Mouse (Mus musculus) cerebellum, adult 18-20 months (tissue): ENCODE measurements around the gene Bmpr1b.

Source experiments
- DNase-seq, 2 experiments: peaks; one replicate each; pipeline ENCODE4 v3.0.0; 2021

Bmpr1b gene

DNA sequence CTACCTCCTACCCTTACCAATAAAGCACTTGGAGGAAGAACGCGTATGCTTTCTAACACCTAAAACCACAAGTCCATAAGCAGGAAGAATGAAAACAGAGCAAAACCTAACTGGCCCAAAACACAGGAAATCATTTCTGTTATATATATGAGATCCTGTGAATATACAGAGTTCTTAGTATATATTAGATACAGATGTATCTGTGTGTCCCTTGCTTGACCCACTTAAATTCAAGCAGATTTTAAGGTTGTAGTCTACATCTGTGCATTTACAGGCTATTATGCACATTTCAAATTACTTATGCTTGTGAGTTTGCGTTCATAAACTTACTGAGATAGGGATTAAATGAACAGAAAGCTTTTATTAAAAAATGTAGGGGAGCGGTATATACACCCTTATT lies 271.5 kb downstream of the Bmpr1b start:
- no peak for DNase-seq

GRCm38 (mm10) chr3:141896870-141897554 lies 272.2 kb downstream of the Bmpr1b start:
- no peak for DNase-seq

DNA sequence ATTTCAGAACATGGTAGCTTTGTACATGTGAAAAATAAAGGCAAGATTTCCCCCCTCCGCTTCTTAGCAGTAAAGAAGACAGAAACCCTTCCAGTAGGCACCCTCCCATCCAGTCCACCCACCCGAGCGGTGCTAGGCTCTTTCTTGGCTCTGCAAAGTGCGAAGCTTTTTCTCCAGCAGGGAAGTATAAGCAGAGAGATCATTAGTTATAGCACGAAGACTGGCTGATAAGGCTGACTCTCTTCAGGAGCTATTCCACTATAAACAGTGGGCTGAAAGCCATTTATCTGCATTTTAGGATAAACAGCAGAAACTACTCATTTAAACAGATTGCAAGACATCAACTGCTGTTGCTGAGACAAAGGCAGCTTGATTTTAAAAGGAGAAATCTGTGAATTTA lies 274.1 kb downstream of the Bmpr1b start:
- DNase-seq: no peak

DNA sequence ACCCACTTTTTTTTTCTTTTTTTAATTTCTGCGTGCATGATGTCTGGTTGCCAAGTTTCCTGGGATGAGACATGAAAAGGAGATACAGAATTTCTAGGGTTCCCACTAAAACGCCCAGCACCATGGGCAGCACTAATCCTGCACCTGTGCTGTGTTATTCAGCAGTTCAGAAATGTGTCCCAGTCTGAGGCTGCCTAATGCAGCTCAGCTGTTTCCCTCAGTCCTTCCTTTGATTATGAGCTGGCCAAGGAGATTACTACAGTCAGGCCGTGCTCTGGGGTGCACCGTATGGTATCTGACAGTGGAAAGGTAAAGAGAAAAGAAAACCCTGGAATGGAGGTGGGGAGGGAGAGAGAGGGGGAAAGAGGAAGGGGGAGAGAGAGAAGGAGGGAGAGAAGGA lies 278.6 kb downstream of the Bmpr1b start:
- DNase-seq: no peak

DNA sequence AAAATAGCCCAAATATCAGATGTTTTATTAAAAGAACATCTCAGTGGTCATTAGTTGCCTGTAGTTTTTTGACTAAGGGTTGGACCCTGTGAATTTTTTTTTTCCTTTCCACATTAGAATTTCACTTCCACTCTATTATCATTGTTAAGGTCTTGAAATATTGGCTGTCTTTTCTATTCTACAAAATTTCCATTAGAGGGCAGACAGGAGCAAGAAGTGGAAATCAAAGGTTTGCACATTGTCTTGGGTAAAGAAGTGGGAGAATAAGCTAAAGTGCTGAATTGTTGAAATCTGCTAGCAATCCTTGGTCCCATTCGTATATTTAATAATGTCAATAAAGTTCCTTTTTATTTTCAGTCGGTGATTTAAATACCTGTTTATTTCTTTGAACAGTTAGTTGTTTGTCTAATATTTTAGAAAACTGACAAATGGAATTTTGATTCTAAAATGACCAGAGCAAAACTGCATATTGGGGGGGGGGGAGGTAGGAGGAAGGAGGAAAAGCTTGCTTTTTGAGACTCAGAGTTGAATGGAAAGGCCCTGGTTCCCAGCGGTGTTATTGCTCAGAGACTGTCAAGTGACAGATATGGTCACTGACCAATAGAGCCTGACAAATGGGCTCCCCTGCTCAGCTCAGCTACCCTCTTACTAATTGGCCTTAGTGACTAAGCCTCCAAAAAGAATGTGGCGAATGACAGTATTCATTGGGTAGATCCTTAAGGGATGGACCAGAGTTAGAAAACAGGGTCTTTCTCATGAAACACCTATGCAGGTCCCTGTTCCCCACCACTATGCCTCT lies 281.6 kb downstream of the Bmpr1b start:
- no peak for DNase-seq

GRCm38 (mm10) chr3:141884190-141884589 lies 285.0 kb downstream of the Bmpr1b start:
- no peak for DNase-seq

GRCm38 (mm10) chr3:141882496-141882895 lies 286.7 kb downstream of the Bmpr1b start:
- DNase-seq: no peak

GRCm38 (mm10) chr3:141872337-141873042 lies 296.7 kb downstream of the Bmpr1b start:
- DNase-seq: no peak

GRCm38 (mm10) chr3:141871805-141872204 lies 297.4 kb downstream of the Bmpr1b start:
- no peak for DNase-seq

DNA sequence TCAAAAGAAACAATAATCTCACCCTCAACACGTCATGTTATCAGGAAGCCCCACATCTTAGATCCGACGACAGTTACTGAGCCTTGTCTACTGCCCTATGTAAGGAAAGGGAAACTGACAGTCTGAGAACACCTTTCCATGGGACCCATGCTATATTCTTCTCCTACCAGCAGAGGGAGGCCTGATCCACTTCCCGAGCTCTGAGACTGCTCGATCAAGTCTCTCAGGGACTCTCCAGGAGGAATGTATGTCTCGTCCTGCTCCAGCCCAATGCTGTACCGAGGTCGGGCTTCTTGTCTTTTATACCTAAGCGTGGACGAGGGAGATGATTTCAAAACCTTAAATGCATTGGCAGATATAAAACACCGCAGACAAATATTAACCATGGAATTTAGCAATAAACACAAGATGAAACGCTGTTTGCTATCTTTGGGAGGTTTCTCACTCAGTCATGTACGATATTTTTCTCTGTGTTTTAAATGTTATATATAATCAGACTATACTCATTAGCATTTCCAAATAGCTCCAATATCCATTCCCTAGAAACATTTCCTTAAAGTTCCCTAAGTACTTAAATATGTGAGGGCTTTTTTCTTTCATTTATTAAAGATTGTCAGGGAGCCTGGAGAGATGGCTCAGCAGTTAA lies 306.3 kb downstream of the Bmpr1b start:
- peak; percentile 45 to 51 for DNase-seq

- no peak for DNase-seq
Measured at GRCm38 (mm10) chr3:141857123-141857522, 312.1 kb downstream of the Bmpr1b start.

DNA sequence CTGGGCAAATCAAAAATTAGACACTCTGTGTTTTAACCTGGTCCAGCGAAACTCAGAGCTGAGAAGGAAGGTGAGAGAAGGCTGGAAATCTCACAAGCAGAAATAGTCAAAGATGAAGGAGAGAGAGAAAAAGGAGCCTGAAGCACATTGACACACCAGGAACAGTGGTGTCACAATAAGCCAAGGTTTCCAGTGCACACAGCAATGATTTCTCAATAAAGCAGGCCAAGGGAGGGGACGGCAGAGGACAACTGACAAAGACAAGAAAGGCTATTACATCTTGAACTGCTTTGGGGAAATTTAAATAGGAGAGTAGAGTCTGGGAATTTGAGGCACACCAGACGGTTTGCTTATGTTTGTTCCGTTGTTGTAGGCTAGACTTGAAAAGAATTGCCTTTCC lies 314.9 kb downstream of the Bmpr1b start:
- DNase-seq: no peak

DNA sequence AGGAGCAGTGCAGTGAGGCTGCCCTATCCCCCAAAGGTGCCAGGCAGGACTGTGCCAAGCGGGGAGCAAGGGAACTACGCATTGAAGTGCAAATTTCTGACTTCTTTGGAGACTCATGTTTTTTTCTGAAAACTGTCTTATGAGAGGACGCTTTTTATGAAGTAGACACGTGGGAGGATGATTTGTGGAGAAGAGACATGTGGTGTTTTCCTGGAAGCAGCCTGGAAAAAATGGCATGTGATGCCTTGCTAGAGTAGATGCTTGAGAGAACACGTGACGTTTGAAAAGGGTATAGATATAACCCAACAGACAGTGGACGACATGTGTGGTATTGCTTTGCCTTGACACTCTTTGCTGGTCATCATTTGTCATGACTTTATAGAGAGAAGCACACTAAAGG lies 319.1 kb downstream of the Bmpr1b start:
- DNase-seq: no peak

DNA sequence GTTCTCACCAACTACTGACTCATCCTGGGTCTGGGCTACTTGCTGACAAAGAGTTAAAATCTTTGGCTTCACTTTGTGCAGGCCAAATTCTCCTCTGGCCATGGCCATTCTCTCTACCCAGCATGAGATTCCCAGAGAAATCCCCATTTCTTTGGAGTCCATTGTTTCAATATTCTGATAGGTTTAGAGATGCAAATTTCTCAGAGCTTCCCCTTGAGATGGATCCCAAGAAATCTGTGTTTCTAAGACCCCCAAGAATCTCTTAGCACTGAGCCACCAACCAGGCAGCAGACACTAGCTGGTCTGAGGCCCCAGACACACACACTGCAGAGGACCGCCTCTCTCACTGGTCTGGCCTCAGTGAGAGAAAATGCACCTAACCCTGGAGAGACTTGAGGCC lies 320.0 kb downstream of the Bmpr1b start:
- DNase-seq: no peak

GRCm38 (mm10) chr3:141838864-141839263 lies 330.4 kb downstream of the Bmpr1b start:
- peak; percentile 56 to 63 for DNase-seq

- DNase-seq: peak; percentile 79 to 82
Measured at GRCm38 (mm10) chr3:141831135-141831534, 338.1 kb downstream of the Bmpr1b start.

GRCm38 (mm10) chr3:141828301-141828700 lies 340.9 kb downstream of the Bmpr1b start:
- peak in 1 of 2 experiments; percentile 33 for DNase-seq

GRCm38 (mm10) chr3:141819331-141819941 lies 349.8 kb downstream of the Bmpr1b start:
- peak in 1 of 2 experiments; percentile 34 for DNase-seq

DNA sequence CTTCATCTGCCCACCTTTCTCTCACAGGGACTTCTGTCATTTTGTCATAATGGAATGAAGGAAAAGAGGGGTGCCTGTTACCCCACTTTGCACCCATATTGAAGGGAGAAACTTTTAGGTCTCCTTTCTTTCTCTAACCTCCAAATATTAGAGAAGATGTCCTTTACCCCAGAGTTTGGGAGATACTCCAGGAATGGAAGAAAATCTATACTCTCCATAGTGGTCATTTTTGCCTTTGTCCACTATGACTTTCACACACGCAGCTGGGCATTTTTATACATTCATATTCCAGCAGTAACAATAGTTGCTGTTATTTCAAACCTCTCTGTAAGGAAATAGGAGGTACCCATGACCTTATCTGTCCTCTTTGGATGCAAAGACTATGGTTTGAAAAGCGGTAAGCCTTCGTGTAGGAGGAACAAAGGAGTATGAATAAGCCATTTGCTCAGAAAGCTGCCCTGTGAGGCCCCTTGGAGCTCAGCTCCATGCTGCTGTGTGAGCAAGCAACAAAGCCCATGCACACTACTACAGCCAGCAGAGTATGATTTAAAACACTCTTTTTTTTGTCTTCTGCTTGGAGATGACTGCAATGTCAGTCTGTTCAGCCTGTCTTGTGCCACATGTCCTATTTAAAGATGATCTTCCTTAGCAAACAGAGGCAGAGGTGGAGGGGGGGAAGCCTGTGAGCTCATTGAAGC lies 350.5 kb downstream of the Bmpr1b start:
- no peak for DNase-seq

DNA sequence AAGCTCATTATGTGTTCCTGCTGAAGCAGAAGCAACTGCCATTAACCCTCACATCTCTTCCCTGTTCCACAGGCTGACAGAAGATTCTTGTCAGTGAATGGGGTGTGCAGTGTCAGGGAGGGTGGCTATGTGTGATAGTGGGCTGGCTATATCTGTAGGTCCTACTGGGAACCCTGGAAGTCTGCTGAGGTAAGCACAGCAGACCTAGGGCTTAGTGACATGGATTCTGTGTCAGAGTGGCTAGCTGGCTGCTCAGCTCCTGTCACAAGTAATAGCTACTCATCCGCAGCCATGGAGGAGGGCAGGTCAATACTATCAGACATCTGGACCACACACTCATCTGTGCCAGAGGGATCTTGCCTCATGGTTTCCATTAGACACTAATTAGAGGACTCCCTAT lies 354.4 kb downstream of the Bmpr1b start:
- DNase-seq: no peak

DNA sequence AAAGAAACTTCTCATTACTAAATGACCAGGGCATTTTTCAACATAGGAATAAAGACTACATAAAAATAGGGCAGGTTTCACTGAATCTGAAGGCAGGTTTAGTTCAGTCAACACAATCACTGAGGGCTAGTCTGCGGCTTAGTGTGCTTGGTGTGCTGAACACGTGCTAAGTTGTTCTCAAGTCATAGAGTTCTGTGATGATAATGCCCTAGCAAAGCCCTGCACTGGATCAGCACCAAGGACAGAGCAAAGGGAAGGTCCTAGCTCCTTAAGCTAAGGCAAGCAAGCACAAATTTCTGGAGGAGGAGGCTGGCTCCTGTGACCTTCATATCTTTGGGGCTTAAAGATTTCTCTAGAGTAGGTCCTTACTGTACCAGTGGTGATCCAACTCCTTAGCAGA lies 357.9 kb downstream of the Bmpr1b start:
- no peak for DNase-seq

GRCm38 (mm10) chr3:141810944-141811343 lies 358.3 kb downstream of the Bmpr1b start:
- peak; percentile 64 to 74 for DNase-seq
